Comparison of ENCODE assay signal across 27 mouse cellular contexts in genomic region chr12:113430340-113430739, GRCm38 (mm10). TPM values are rescaled to one million over a fixed set of nuclear protein-coding genes. Genes with fewer than 3 reads are reported as not detected.
DNase-seq lines count a peak whose midpoint lies in the region; ATAC-seq and TF ChIP-seq lines count a peak whose summit lies in the region.
"Had no signal": no experiment of that assay in that cellular context is flagged by ENCODE, and none has a peak within 500 bp of the region (broad histone marks: within the 10 kb centered on the region; RNA-seq: fewer than 3 reads in every experiment).

No protein-coding gene starts in this region.

- H3K9ac ChIP-seq in liver, embryonic 13.5 days = no peak overlapping the region
- H3K9ac ChIP-seq in hindbrain, embryonic 12.5 days = no peak overlapping the region
- H3K9ac ChIP-seq: forebrain, embryonic 15.5 days; hindbrain, embryonic 15.5 days; stomach, embryonic 15.5 days had no signal

- H3K36me3 ChIP-seq in liver, embryonic 13.5 days = no peaks in the 10 kb centered on the region
- H3K36me3 ChIP-seq in forebrain, embryonic 10.5 days (replicated peaks) = no peaks in the 10 kb centered on the region
- no peaks in the 10 kb centered on the region for H3K36me3 ChIP-seq in hindbrain, embryonic 12.5 days
- H3K36me3 ChIP-seq: forebrain, embryonic 15.5 days; heart, embryonic 10.5 days; hindbrain, embryonic 15.5 days; limb, embryonic 10.5 days; stomach, embryonic 15.5 days had no signal

- peak; percentile 34; the same call in 1 of the 2 replicates for ATAC-seq in liver, embryonic 13.5 days (ENCODE audit: low read depth)
- ATAC-seq in CD4-positive, CD25-positive, alpha-beta regulatory T cell, adult 4 months = peak; percentile 26
- ATAC-seq in megakaryocyte progenitor cell, adult 5-6 weeks (replicated peaks; ENCODE audit: poor library complexity) = peak; percentile 69
- ATAC-seq in hindbrain, embryonic 12.5 days (ENCODE audit: low FRiP score) = no peak
- ATAC-seq: forebrain, embryonic 15.5 days; intestine, postnatal 0 days; midbrain, embryonic 16.5 days had no signal

- no peak for DNase-seq in liver, embryonic 13.5 days
- DNase-seq in liver = no peak
- DNase-seq in adrenal gland, postnatal 10 days = no peak
- DNase-seq in forebrain, embryonic 10.5 days (ENCODE audit: extremely low spot score, low spot score) = no peak
- DNase-seq: adrenal gland, adult 8-10 months; cerebellum, adult 8-10 months; gastrocnemius, postnatal 36 days; heart, postnatal 14 days; lung, adult 2 months; right cerebral cortex, adult 18-20 months had no signal

- WGBS in liver, embryonic 13.5 days (ENCODE audit: insufficient replicate concordance) = 51% methylated on average over 6 of the region's 6 CpGs
- 88% methylated on average over 6 of the region's 6 CpGs for WGBS in forebrain, embryonic 10.5 days
- 81% methylated on average over 6 of the region's 6 CpGs for WGBS in hindbrain, embryonic 12.5 days

- no peaks in the 10 kb centered on the region for H3K9me3 ChIP-seq in liver, embryonic 13.5 days (replicated peaks)
- peaks cover 25% of the 10 kb centered on the region; the same call in 1 of the 2 replicates for H3K9me3 ChIP-seq in forebrain, embryonic 10.5 days
- peaks cover 6% of the 10 kb centered on the region; the same call in 1 of the 2 replicates for H3K9me3 ChIP-seq in hindbrain, embryonic 12.5 days (replicated peaks)
- H3K9me3 ChIP-seq: heart, embryonic 10.5 days; hindbrain, embryonic 15.5 days; limb, embryonic 10.5 days; stomach, embryonic 15.5 days had no signal

- TF ChIP-seq POLR2A in bone marrow macrophage, adult 2 months (IDR thresholded peaks at IDR 0.05; ENCODE audit: borderline replicate concordance, low read depth, low read length) = no peak

- H3K4me1 ChIP-seq in liver, embryonic 13.5 days (replicated peaks) = no peaks in the 10 kb centered on the region
- H3K4me1 ChIP-seq in bone marrow macrophage, adult 2 months (ENCODE audit: control insufficient read depth, insufficient read depth, low read length) = peaks cover 48% of the 10 kb centered on the region
- H3K4me1 ChIP-seq in forebrain, embryonic 10.5 days = no peaks in the 10 kb centered on the region
- no peaks in the 10 kb centered on the region for H3K4me1 ChIP-seq in hindbrain, embryonic 12.5 days
- H3K4me1 ChIP-seq: forebrain, embryonic 15.5 days; heart, embryonic 10.5 days; hindbrain, embryonic 15.5 days; limb, embryonic 10.5 days; stomach, embryonic 15.5 days had no signal

- no peak overlapping the region for H3K27ac ChIP-seq in liver, embryonic 13.5 days
- peak overlapping the region; percentile 17; the same call in 1 of the 2 replicates for H3K27ac ChIP-seq in bone marrow macrophage, adult 2 months (ENCODE audit: insufficient read depth, low read depth, low read length)
- no peak overlapping the region for H3K27ac ChIP-seq in forebrain, embryonic 10.5 days
- H3K27ac ChIP-seq in hindbrain, embryonic 12.5 days = no peak overlapping the region
- H3K27ac ChIP-seq: forebrain, embryonic 15.5 days; heart, embryonic 10.5 days; hindbrain, embryonic 15.5 days; kidney, postnatal 0 days; layer of hippocampus, adult 2 months; left cerebral cortex, adult 2 months; limb, embryonic 10.5 days; stomach, embryonic 15.5 days had no signal

- H3K4me2 ChIP-seq in liver, embryonic 13.5 days = no peak overlapping the region
- H3K4me2 ChIP-seq in hindbrain, embryonic 12.5 days (replicated peaks) = no peak overlapping the region
- H3K4me2 ChIP-seq: forebrain, embryonic 15.5 days; hindbrain, embryonic 15.5 days; liver, embryonic 11.5 days; stomach, embryonic 15.5 days had no signal

- no peaks in the 10 kb centered on the region for H3K27me3 ChIP-seq in liver, embryonic 13.5 days
- no peaks in the 10 kb centered on the region for H3K27me3 ChIP-seq in forebrain, embryonic 10.5 days (ENCODE audit: poor library complexity, severe bottlenecking)
- no peaks in the 10 kb centered on the region for H3K27me3 ChIP-seq in hindbrain, embryonic 12.5 days
- H3K27me3 ChIP-seq: forebrain, embryonic 15.5 days; hindbrain, embryonic 15.5 days; stomach, embryonic 15.5 days had no signal

- no peak for TF ChIP-seq CTCF in bone marrow macrophage, adult 2 months (IDR thresholded peaks at IDR 0.05; ENCODE audit: low read depth, low read length)

- no peak overlapping the region for H3K4me3 ChIP-seq in liver, embryonic 13.5 days (replicated peaks)
- no peak overlapping the region for H3K4me3 ChIP-seq in bone marrow macrophage, adult 2 months (ENCODE audit: insufficient read depth, low read length)
- H3K4me3 ChIP-seq in forebrain, embryonic 10.5 days = no peak overlapping the region
- H3K4me3 ChIP-seq in hindbrain, embryonic 12.5 days = no peak overlapping the region
- H3K4me3 ChIP-seq: forebrain, embryonic 15.5 days; heart, embryonic 10.5 days; hindbrain, embryonic 15.5 days; layer of hippocampus, adult 2 months; left cerebral cortex, adult 2 months; limb, embryonic 10.5 days; stomach, embryonic 15.5 days had no signal

RNA-seq across cellular contexts. Expression of gene Adam6b, which starts 59.0 kb away (rescaled TPM):
- polyA plus RNA-seq in liver, embryonic 13.5 days (2015; fragmentation: Nextera tagmentation; extraction: Ambion mirVana) = not detected in 2 replicates
- 1 to 10 TPM in 1 of 2 experiments, under 1 TPM in 1; 0.52 to 1.2 TPM for polyA plus RNA-seq in CD4-positive, CD25-positive, alpha-beta regulatory T cell, adult 4 months (2017; shearing (Covaris generic))
- polyA plus RNA-seq in bone marrow macrophage, adult 2 months (2012; ENCODE audit: insufficient read depth, insufficient read length, missing spikeins) = not detected in 2 replicates
- total RNA-seq in megakaryocyte progenitor cell, adult 5-6 weeks (2015) = not detected in 2 replicates
- total RNA-seq in megakaryocyte progenitor cell, adult 5-6 weeks (2017) = not detected in 2 replicates
- total RNA-seq in adrenal gland, postnatal 10 days (2021) = under 1 TPM in 1 of 2 experiments, not detected in 1; 0.12 TPM
- not detected in 2 replicates for polyA plus RNA-seq in forebrain, embryonic 10.5 days (2016; fragmentation: Nextera tagmentation; extraction: Ambion mirVana)
- polyA plus RNA-seq in hindbrain, embryonic 12.5 days (2016; fragmentation: Nextera tagmentation; extraction: Ambion mirVana) = not detected in 2 replicates
- total RNA-seq: gastrocnemius, postnatal 36 days; heart, postnatal 14 days; layer of hippocampus, adult 2 months; left cerebral cortex, adult 2 months had no signal
- polyA plus RNA-seq: embryonic facial prominence, embryonic 11.5 days; forebrain, embryonic 15.5 days; heart, embryonic 10.5 days; hindbrain, embryonic 15.5 days; intestine, postnatal 0 days; kidney, postnatal 0 days; limb, embryonic 10.5 days; liver, embryonic 11.5 days; midbrain, embryonic 16.5 days; neural tube, embryonic 11.5 days; stomach, embryonic 15.5 days had no signal
